Mouse (Mus musculus) layer of hippocampus, adult 8-10 months (tissue): ENCODE measurements around the gene Notch4. TPM values are rescaled to one million over a fixed set of nuclear protein-coding genes. Genes with fewer than 3 reads are reported as not detected.

Source experiments
- DNase-seq, 2 experiments: peaks; one replicate each; pipeline ENCODE4 v3.0.0; 2022; ENCODE audit warnings: low spot score in 2 of 2
- total RNA-seq, 4 experiments: library from RNA; stranded (reverse); gene quantifications; 2 replicates each; pipeline ENCODE4 v1.2.4; 2022

The Notch4 gene
- total RNA-seq, 4 experiments from 2014 or later: 10.3 to 13.5 (median 11.3) TPM

GRCm38 (mm10) chr17:34626062-34626772, 62.1 kb downstream of the Notch4 start:
- no peak for DNase-seq

- DNase-seq: no peak
Observed at GRCm38 (mm10) chr17:34626773-34627092, 62.7 kb downstream of the Notch4 start.

GRCm38 (mm10) chr17:34627093-34627942, 63.2 kb downstream of the Notch4 start:
- peak; percentile 82 to 86 for DNase-seq

- DNase-seq: no peak
Observed at GRCm38 (mm10) chr17:34627943-34628643, 64.0 kb downstream of the Notch4 start, which contains the start of gene Ppt2. Ppt2 (minus strand) TSS chr17:34628510.

- no peak for DNase-seq
Observed at GRCm38 (mm10) chr17:34628644-34628967, 64.5 kb downstream of the Notch4 start.

- DNase-seq: peak in 1 of 2 experiments; percentile 61
Observed at GRCm38 (mm10) chr17:34629221-34629751, 65.2 kb downstream of the Notch4 start, which contains the start of gene Prrt1. Prrt1 (plus strand) TSS chr17:34629533.

- DNase-seq: no peak
Observed at GRCm38 (mm10) chr17:34629796-34630603, 65.9 kb downstream of the Notch4 start.

- DNase-seq: no peak
Observed at GRCm38 (mm10) chr17:34630761-34631301, 66.8 kb downstream of the Notch4 start.

- no peak for DNase-seq
Observed at GRCm38 (mm10) chr17:34631647-34632046, 67.6 kb downstream of the Notch4 start.

GRCm38 (mm10) chr17:34632261-34632691, 68.2 kb downstream of the Notch4 start:
- DNase-seq: peak; percentile 84 to 89

GRCm38 (mm10) chr17:34635671-34636070, 71.6 kb downstream of the Notch4 start:
- DNase-seq: no peak

- no peak for DNase-seq
Observed at GRCm38 (mm10) chr17:34637459-34637858, 73.4 kb downstream of the Notch4 start.

Other genes starting within 250 kb of the Notch4 start
- gene H2-Eb2, start 238.6 kb upstream of the Notch4 start, total RNA-seq: not detected
- gene Btnl2, start 209.4 kb upstream of the Notch4 start, total RNA-seq: 1 to 10 TPM in 1 of 4 experiments, under 1 TPM in 3; 0.47 to 1.0 (median 0.73) TPM
- gene Btnl1, start 187.1 kb upstream of the Notch4 start, total RNA-seq: not detected
- gene BC051142, start 165.4 kb upstream of the Notch4 start, total RNA-seq: 1 to 10 TPM; 3.5 to 6.1 (median 4.5) TPM
- not detected for gene Btnl4, start 87.0 kb upstream of the Notch4 start, total RNA-seq
- not detected for gene Btnl6, start 46.9 kb upstream of the Notch4 start, total RNA-seq
- gene Gpsm3, start 25.5 kb downstream of the Notch4 start, total RNA-seq: 1 to 10 TPM in 3 of 4 experiments, under 1 TPM in 1; 0.61 to 9.8 (median 5.5) TPM
- 10 to 100 TPM; 54.3 to 76.6 (median 66.8) TPM for gene Pbx2, start 27.0 kb downstream of the Notch4 start, total RNA-seq
- gene Ager, start 33.6 kb downstream of the Notch4 start, total RNA-seq: 1 to 10 TPM in 1 of 4 experiments, under 1 TPM in 3; 0.51 to 1.5 (median 0.88) TPM
- 10 to 100 TPM; 74.7 to 84.0 (median 76.3) TPM for gene Rnf5, start 39.4 kb downstream of the Notch4 start, total RNA-seq
- gene Agpat1, start 40.0 kb downstream of the Notch4 start, total RNA-seq: 100 to 1,000 TPM; 138 to 163 (median 151) TPM
- gene Egfl8, start 51.7 kb downstream of the Notch4 start, total RNA-seq: 1 to 10 TPM; 1.4 to 3.3 (median 2.4) TPM
- gene Ppt2, start 64.2 kb downstream of the Notch4 start, total RNA-seq: 10 to 100 TPM; 40.2 to 53.2 (median 46.0) TPM
- 100 to 1,000 TPM; 211 to 266 (median 228) TPM for gene Prrt1, start 65.3 kb downstream of the Notch4 start, total RNA-seq
- 10 to 100 TPM; 12.5 to 18.5 (median 15.2) TPM for gene Fkbpl, start 80.5 kb downstream of the Notch4 start, total RNA-seq
- 10 to 100 TPM; 74.1 to 82.9 (median 79.8) TPM for gene Atf6b, start 82.9 kb downstream of the Notch4 start, total RNA-seq
- 10 to 100 TPM; 10.6 to 13.3 (median 11.4) TPM for gene Tnxb, start 106.3 kb downstream of the Notch4 start, total RNA-seq
- 100 to 1,000 TPM in 2 of 4 experiments, 10 to 100 TPM in 2; 45.7 to 391 (median 199) TPM for gene C4b, start 179.6 kb downstream of the Notch4 start, total RNA-seq
- 1 to 10 TPM; 2.7 to 3.2 (median 3.0) TPM for gene Cyp21a1, start 240.3 kb downstream of the Notch4 start, total RNA-seq